Mouse (Mus musculus): Measurements from ENCODE around the gene Prkci.
A peak's percentile ranks its signal among the peaks of the same experiment; 100 is the strongest.

The Prkci gene

DNA sequence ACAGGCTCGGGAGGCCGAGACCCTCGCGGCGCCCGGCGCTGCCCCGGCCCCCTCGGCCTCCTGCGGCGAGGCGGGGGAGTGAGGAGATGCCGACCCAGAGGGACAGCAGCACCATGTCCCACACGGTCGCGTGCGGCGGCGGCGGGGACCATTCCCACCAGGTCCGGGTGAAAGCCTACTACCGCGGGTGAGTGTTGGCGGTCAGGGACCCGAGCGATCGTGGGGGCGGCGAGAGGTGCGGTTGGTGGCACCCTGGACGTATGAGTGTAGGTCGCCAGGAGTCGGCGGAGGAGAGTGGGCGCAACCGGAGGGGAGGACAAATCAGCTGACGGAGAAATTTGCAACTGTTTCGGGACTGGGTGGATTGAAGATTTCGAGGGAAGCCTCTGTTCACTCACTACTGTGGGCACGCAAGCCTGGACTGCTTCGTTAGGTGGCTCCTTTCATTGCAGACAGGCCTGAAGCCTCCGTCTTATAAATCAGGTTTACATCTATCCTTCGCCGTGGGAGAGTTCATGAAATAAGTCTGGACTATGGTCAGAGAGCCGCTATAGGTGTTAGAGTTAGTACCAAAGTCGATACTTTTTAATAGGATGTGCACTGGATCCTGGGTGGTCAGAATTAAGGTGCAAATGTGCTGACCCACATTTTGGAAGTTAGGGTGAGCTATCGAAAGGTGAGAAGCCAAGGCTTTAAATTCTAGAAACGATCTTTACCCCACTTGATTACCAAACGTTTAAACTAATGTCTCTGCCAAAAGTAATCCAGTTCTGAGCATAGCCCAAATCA lies 546 bp downstream of the Prkci start:
- DNase-seq = peak; percentile 49

DNA sequence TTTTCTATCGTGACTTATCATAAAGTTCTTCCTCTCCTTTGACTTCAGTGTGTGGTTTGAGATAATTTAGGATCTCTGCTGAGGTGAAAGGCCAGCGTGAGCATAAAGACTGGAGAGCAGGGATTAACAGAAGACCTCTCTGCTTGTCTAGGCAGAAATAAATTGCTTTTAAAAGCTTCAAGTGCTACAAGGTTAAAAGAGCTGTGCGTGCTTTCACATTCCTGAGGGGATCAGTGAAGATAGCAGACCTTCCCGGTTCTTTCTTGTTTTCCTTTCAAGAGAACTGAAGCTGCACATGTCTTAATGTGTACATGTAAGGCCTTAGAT lies 1.1 kb downstream of the Prkci start:
- DNase-seq = no peak

DNA sequence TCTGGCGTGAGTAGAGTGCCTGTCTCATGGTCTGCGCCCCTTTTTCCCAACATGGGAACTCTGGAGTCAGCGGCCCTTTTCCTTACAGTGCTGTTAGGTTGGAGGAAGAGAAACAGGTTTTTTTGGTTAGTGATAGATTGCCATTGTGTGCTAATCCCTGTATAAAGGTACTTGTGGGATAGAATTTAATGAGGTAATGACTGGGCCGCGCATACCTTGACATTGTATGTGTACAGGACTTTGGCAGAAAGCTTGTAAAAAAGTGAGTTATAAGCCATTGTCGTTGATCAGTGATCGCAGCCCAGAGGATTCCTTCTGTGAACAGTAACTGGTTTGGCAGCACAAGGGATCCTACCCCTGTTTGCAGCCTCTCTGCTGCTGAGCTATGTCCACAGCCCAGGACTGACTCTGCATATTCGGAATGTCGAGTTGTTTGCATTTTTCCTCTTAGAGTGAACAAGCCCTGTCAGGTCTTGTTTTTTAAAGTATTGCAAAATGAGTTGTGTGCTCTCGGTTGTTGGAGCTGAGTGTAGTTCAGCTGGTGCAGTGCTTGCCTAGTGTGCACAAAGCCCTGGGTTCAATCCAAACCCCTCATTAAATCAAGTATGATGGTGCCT lies 4.0 kb downstream of the Prkci start:
- no peak for DNase-seq

DNA sequence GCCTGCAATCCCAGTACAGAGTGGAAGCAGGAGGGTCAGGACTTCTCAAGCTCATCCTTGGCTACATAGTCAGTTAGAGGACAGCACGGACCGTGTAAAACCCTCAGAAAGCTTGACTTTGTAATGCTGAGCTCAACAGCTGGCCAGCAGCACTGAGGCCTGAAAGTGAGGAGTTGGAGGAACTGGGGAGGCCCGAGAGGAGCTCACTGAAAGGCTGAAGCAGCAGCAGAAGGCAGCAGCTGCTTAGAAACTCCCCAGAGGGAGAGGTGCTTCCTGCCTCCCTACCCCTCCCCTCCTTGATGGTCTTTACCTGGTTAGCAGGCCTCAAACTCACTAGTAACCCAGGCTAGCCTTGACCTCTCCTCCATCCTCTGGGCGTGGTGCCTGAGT lies 4.5 kb downstream of the Prkci start:
- no peak for DNase-seq

DNA sequence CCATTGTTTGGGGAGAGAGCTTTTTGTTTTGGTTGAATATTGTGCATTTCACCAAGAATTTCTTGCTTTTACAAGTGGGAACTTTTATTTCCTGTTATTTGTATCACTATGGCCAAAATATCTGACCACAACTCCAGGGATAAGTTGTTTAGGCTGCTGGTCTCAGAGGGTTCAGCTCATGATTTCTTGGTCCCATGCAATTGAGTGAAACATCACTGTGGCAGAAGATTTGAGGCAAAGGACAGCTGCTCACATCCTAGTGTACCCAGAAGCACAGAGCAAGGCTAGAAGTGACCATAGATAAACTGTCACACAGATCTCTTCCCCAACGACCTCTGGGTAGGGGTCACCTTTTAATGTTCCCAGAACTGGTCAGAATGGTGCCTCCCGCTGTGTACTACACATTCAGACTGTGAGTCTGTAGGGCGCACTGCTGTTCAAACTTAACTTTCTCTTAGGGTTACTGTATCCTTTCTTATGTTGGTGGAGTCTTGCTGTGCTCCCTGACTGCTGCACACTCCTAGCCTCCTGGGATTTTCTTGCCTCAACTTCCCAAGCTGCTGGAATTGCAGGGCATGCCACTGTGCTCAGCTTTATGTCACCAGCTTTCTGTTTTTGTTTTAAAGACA lies 5.6 kb downstream of the Prkci start:
- DNase-seq = no peak

DNA sequence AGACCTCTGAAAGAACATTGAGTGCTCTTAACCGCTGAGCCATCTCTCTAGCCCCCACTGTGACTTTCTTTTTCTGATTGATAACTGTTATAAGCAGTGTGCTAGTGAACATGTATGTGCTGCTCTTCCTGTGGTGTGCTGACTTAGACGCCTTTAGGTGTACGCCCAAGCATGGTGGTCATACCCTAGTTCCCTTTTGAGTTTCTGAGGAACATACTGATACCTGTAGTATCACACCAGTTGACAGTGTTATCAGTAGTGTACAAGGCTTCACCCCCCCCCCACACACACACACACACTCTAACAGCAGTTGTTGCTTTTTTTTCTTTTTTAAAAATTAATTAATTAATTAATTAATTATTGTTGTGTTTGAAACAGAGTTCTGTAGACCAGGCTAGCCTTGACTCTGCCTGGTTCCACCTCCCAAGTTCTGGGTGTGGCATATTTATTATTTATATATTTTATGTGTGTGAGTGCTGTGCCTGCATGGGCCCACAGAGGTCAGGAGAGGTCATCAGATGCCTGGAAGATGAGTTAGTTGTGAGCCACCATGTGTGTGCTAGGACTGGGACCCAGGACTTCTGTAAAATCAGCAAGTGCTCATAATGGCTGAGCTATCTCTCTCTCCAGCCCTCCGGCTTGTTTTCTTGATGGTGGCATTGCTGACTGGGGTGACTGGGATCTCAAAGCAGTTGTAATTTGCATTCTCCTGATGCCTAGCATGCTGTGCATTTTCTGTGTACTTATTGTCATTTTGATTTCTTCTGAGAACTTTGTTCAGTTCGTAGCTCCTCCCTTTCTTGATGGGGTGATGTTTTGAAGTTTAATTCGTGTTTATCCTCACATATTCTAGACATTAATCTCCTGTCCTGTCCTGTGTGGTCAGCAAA lies 9.0 kb downstream of the Prkci start:
- no peak for DNase-seq

DNA sequence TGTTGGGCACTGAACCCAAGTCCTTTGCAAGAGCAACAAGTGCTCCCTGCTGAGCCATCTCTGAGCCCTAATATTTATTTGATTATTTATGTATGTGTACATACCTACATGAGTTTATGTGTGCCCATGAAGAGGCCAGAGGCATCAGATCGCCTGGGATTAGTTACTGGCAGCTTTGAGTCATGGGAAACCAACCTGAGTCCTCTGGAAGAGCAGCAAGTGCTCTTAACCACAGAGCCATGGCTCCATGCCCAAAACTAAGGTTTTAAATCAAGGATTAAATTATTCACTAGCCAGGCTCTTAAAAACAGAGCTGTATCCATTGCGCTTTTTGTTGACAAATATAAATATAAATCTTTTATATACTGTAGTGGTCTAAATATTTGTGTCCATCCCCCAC lies 18.8 kb downstream of the Prkci start:
- DNase-seq = no peak

DNA sequence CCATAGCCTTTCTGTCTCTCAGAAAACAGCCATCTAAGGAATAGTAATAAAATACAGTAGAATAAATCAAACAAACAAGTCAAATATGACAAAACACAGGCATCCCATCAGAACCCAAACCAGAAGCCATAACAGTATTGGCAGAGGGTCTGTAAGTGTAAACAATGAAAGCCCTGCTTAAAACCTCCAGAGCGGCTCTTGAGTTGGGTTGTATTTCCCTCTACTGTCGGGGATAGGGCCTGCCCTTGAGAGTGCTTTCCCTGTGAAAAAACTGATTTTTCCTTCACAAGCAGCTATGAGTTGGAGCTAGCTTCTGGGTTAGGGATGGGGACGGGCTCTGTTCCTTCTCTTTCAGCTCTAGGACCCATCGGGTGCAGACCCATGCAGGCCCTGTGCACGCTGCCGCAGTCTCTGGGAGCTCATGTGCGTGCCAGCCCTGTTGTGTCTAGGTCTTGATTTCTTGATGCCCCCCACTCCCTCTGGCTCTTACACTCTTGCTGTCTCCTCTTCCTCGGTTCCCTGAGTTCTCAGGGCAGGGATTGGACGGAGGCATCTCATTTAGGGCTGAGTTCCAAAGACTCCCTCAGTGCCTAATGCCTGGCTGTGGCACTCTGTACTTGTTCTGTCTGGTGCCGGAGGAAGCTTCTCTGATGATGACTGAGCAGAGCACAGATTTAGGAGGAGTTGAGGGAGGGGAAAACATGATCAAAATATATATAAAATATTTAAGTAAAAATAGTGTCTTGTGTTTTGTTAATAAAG lies 20.3 kb downstream of the Prkci start:
- no peak for DNase-seq

DNA sequence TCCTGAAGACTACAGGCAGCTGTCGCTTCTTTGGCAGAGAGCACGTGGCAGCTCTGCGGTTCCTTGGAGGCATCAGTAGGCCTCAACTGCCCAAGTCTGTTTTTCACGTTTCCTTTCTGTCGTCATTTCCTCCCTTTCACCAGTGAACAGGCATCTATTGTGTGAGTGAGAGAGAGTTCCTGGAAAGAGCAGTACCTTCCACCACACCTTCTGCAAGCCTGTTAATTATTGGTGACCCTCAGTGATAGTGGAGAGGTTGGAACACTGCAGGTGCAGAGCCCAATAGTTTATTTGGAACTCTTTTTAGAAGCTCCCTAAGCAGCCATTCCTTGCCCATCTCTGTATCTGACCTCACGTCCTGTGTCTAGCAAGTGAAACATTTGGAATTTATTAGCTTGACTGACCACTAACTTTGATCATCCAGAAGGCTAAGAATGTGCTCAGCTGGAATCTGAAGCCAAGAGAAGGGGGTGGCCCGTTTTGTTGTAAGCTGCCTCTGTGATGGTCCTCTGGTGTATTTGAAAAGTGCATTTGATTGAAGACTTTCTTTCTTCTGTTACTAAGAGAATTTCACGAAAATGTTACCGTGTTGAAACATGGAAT lies 21.1 kb downstream of the Prkci start:
- no peak for DNase-seq

DNA sequence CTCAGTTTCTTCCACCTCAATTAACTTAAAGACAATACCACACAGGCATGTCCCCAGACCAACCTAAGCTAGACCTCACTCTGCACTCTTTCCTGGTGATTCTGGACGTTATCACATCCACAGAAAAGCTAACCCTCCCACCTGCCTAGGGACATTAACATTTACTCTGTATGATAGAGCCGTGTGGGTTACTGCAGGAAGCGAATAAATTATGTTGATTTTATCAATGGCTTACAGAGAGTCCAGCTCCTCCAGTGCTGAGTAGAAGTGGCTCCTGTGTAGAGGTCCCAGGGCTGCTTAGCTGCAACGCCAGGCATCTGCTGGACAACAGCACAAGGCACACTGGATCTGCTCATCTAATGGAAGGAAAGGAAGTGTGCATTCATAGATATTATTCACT lies 22.1 kb downstream of the Prkci start:
- no peak for DNase-seq

DNA sequence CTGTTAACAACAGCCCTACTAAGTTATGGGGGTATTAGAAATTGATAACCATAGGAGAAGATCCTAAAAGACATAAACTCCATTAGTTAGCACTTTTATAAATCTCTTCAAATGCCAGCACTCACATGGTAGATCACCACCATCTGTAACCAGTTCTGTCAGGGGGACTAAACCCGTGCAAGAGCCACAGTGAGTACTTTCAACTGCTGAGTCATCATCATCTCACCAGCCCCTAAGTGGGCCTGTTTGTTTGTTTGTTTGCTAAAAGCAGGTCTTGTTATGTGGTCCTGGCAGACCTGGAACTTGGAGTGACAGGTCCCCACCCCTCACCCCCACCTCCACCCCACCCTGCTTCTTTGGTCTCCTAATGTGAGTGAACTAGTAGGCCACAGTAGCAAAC lies 23.7 kb downstream of the Prkci start:
- no peak for DNase-seq

DNA sequence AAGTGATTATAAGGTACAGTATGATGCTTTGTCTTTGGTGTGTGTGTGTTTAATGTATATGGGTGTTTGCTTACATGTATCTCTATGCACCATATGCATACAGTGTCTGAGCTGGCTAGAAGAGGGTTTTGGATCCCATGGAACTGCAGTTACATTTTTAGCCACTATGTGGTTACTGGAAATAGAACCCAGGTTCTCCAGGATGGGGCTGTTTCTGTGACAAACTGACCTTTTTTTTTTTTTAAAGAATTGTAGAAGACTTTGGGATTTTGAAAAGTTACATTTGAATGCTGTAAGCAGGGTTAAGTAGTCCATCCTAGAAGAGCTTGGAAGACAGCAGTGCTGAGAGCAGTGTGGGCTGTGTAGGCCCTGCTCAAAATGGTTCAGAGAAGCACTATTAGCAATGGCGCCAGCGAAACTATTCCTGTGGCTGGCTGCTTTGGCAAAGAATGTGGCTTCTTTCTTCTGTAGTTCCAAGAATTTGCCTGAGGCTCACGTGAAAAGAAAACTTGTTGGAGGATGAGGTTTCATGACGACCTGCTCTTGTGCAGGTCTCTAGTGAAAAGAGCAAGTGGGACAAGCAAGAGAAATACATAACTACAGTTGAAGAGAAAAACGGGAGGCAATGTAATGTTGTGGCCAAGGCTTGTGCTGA lies 24.4 kb downstream of the Prkci start:
- DNase-seq = no peak

DNA sequence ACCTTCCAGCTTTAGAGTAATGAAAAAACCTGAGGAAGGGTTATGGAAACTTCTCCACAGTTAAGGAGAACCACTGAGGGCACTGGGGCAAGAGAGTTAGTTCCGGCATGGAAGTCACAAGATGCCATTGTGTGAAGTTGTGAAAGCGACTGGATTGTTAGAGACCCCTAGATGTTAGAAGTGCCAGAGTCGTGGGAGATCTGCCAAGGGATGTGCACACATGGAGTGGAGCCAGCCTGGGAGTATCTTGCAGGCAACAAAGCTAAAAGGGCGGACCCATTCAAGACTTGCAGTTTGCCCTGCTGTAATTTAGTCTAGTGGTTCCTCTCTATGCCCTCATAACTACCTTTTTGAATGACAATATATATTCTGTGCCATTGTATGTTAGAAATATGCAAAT lies 25.1 kb downstream of the Prkci start:
- no peak for DNase-seq

DNA sequence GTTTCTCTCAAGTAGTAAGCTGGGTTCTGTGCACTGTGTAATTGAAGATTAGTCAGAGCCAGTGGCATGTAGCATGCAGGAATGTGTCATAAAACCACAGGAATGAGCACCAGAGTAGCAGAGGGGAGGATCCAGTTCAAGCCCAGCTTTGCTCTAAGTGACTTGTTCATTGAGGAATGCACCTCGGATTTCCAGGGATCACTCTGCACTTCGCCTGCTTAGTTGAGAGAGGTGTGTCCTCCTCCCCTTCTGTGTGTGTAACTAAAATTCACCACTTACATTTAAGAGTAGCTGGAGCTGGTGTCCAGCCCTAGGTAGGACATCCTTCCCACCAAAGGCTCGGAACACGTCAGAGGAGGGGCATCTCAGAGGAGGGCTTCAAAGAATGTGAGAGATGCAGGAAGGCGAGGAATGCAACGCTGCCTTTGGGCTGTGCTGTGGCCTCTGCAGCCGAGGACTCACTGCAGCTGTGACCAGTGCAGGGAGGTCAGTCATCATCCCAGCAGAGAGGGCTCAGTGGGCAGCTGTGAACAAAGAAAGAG lies 27.4 kb downstream of the Prkci start:
- DNase-seq = no peak

DNA sequence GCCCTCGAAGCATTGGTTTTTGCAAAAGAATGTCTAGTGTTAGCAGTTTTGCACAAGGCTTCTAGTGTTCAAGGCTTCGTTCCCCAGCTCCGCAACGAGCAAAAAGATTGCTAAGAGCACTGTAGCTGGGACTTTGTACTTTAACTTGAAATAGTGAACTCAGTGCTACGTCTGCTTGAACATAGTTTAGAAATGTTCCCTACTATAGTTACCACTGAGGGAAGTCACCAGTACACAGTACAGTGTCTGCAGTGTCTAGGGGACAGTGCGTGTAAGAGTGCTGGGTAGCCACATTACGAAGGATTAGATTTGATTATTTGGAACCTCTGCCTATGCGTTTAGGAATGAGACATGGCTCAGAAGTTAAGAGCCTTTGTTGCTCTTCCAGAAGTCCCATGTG lies 32.2 kb downstream of the Prkci start:
- DNase-seq = no peak

DNA sequence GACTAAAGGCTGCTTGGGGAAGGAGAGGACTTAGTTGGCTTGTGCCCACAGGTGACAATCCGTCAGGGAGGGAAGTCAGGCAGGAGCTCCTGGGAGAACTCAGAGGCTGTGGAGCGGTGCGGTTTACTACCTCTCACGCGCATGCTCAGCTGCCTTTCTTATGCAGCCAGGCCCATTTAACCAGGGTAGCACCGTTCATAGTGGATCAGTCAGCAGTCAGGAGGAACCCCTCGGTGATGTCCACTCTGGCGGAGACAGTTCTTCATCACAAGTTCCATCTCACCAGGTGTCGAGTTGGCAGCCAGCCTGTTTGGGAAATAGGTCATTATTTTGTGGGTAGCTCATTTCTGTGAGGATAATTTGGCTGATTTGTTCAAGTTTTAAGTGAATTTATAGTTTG lies 36.1 kb downstream of the Prkci start:
- no peak for DNase-seq

DNA sequence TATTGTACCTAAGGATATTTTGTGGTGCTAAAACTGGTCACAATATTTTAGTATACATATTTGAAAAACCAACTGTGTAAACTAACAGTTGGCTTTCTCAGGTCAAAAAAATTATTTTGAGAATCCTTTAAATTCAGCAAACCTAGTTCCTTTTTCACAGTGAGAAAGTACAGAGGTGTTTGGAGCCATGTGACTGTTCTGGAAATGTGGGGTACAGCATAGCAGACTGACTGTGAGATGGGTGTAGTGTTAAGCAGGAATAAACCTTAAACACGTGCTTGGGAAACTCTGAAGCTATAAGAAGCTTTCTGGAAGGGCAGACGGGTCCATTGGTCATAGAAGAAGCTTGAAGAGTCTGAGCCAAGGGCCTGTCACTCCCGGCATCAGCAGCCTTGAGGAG lies 38.1 kb downstream of the Prkci start:
- no peak for DNase-seq

DNA sequence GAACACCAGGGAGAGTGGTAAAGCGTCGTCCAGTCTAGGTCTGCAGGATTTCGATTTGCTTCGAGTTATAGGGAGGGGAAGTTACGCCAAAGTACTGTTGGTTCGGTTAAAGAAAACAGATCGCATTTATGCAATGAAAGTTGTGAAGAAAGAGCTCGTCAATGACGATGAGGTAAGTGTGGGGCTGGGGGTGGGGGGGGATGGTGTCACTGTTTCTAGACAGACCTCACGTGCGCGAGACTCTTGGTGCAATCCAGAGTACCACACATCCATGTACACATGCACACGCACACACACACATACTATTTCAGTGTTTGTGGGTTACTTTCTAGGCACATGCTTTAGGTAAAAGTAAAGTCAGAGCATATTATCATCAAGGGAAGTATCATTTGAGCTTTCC lies 42.3 kb downstream of the Prkci start:
- no peak for DNase-seq

DNA sequence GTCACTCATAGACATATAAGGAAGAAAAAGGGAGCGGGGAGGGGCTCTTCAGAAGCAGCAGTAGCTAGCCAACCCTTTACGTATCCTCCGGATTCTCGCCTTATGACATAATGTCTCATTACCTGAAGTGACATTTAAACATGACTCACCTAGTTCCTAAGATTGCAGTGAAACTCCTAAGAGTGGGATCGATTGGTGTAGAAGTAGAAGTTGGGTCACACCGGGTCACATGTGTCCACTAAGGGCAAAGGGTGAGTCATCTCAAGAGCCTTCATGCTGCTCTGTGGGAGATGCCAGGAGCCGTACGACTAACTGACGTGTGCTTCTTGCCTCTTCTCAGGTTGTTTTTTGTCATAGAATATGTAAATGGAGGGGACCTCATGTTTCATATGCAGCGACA lies 43.1 kb downstream of the Prkci start:
- DNase-seq = no peak

DNA sequence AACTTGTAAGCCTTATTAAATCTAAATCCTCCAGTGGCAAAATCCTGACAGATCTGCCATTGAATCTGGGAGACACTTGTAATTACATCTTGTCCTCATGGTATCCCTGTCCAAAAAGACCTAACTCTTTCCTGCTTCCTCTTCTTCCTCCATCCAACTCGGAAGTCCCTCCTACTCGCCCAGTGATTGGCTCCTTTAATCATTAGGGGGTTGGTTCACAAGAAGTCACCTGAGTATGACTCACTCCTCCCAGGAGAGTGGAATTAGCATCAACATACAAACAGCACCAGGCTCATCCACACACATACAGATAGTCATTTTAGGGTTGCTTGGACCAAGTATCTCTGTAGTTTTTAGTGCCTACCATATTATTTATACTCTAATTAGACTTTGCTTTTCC lies 47.4 kb downstream of the Prkci start:
- no peak for DNase-seq

DNA sequence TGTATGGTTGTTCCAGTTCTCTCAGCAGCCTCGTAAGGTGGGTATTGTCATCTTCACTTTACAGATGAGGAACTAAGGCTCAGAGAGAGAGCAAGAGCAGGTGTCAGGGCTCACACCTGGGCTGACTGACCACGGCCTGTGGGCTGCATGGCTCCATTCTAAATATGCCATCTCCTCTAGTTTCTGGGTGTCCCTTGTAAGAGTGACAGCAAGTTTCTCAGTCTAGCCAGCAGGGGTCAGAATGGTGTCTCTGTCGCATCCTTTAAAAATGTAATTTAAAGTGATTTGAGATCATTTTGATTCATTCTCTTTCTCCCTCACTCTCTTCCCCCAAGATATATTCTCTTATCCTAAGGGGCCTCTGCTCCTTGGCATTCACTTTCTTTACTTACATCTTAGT lies 51.7 kb downstream of the Prkci start:
- DNase-seq = no peak

DNA sequence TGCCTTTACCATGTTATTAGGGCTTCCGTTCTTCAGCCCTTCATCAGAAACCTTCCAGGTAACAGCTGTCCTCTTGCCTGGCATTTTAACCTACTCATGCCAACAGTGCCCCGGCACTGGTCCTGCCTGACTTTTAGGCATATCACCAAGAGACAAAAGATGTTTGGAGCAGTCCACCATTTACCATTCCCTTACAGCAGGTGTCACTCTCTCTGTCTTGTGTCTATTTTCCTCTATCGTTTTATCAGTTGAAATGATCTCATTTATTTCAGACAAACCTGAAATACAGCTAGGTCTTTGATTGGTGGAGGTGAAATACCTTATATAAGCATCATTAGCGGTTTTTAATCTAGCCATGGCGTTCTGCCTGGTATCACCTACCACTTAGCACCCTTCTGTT lies 53.5 kb downstream of the Prkci start:
- DNase-seq = no peak

Measured in layer of hippocampus, adult 9-11 months (tissue).